Mouse (Mus musculus): ENCODE data around the gene Crls1. TPM values are rescaled to one million over a fixed set of nuclear protein-coding genes. Genes with fewer than 3 reads are reported as not detected.

Gene Crls1
- total and polyA plus RNA-seq, 2 experiments from 2014 or later = 13.3 to 26.3 TPM

DNA sequence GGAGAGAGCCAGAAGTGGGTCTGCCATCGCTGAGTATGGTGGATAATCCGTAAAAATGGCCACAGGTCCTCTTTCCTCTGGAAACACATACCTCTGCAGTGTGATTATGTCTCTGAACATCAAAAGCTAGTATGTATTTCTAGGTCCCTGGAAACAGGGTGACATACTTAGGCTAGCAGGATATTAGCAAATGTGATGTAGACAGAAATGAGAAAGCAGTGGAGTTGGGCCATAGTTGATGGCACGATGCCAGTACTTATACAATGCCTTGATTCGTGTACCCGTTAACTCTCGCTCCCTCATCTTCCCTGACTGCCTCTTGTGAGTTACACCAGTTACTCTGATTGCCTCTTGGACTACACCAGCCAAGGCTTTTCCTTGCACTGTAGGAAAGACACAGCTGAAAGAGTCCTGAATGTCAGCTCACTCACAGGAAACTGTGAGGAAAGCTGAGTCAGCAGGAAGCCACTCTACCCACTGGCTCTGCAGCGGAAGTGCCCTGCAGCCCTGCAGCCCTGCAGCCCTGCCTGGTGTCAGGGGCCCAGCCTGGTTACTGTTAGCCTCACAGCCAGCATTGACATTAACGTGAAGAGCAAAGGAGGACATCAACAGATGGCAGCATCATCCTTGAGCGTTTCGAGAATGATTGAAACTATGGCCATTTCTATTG, 27.3 kb downstream of the Crls1 start:
- no peak for DNase-seq (ENCODE audit: low spot score)
- TF ChIP-seq EP300 (IDR thresholded peaks at IDR 0.05; ENCODE audit: low read depth) = no peak
- TF ChIP-seq CTCF (IDR thresholded peaks at IDR 0.05; ENCODE audit: low read depth) = no peak
- Histone ChIP-seq H3K36me3 (replicated peaks; ENCODE audit: control insufficient read depth, insufficient read depth, low read length) (no peaks in the 10 kb centered on the region), H3K4me3 (ENCODE audit: low read depth, low read length) (no peak overlapping the region), H3K4me1 (ENCODE audit: control insufficient read depth, insufficient read depth) (no peaks in the 10 kb centered on the region), H3K27me3 (ENCODE audit: control insufficient read depth, insufficient read depth, low read length) (peaks cover 23% of the 10 kb centered on the region), H3K27ac (ENCODE audit: low read depth) (no peak overlapping the region), H3K9ac (replicated peaks; ENCODE audit: low read depth, low read length) (no peak overlapping the region), H3K4me2 (ENCODE audit: low read depth, low read length) (no peak overlapping the region), H3K9me3 (replicated peaks; ENCODE audit: control insufficient read depth, low read length) (no peaks in the 10 kb centered on the region)
- ATAC-seq (ENCODE audit: insufficient read depth, low read depth) = no peak
- WGBS = 72% methylated on average over 10 of the region's 10 CpGs

DNA sequence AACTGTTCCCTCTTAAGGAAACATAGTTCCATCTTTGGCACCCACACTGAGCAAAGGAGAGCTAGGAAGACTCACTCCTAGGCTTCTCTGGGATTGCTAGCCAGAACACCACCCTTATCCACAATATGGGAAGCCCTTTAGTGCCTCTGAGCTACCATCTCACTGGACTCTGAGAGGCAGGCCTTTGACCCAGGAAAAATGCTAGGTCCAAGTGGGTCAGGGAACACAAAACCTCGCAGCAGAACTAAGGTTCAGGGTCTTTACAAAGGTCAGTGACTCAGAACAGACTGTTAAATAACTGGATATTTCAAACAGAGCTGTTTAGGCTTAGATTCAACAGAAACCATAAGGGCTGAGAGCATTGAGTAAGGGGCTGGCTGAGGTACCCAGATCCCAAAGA, 30.5 kb downstream of the Crls1 start:
- H3K4me3 ChIP-seq (ENCODE audit: low read depth, low read length) = no peak overlapping the region
- no peak overlapping the region for H3K4me2 ChIP-seq (ENCODE audit: low read depth, low read length)
- H3K4me1 ChIP-seq (ENCODE audit: control insufficient read depth, insufficient read depth) = no peaks in the 10 kb centered on the region
- no peaks in the 10 kb centered on the region for H3K9me3 ChIP-seq (replicated peaks; ENCODE audit: control insufficient read depth, low read length)
- DNase-seq (ENCODE audit: low spot score) (no peak), ATAC-seq (ENCODE audit: insufficient read depth, low read depth) (no peak)
- H3K27me3 ChIP-seq (ENCODE audit: control insufficient read depth, insufficient read depth, low read length) = peaks cover 52% of the 10 kb centered on the region
- TF ChIP-seq EP300 (IDR thresholded peaks at IDR 0.05; ENCODE audit: low read depth) (no peak), CTCF (IDR thresholded peaks at IDR 0.05; ENCODE audit: low read depth) (no peak)
- 57% methylated on average over 1 of the region's 1 CpGs for WGBS
- H3K9ac ChIP-seq (replicated peaks; ENCODE audit: low read depth, low read length) = no peak overlapping the region
- H3K36me3 ChIP-seq (replicated peaks; ENCODE audit: control insufficient read depth, insufficient read depth, low read length) = no peaks in the 10 kb centered on the region
- no peak overlapping the region for H3K27ac ChIP-seq (ENCODE audit: low read depth)

GRCm38 (mm10) chr2:132879261-132880044, 33.0 kb downstream of the Crls1 start:
- peaks cover 52% of the 10 kb centered on the region for H3K27me3 ChIP-seq (ENCODE audit: control insufficient read depth, insufficient read depth, low read length)
- peak overlapping the region; percentile 70 for H3K4me2 ChIP-seq (ENCODE audit: low read depth, low read length)
- H3K4me3 ChIP-seq (ENCODE audit: low read depth, low read length) = peak overlapping the region; percentile 46
- no peak for TF ChIP-seq EP300 (IDR thresholded peaks at IDR 0.05; ENCODE audit: low read depth)
- TF ChIP-seq CTCF (IDR thresholded peaks at IDR 0.05; ENCODE audit: low read depth) = no peak
- no peaks in the 10 kb centered on the region for H3K9me3 ChIP-seq (replicated peaks; ENCODE audit: control insufficient read depth, low read length)
- no peaks in the 10 kb centered on the region for H3K36me3 ChIP-seq (replicated peaks; ENCODE audit: control insufficient read depth, insufficient read depth, low read length)
- DNase-seq (ENCODE audit: low spot score) (peak; percentile 13), ATAC-seq (ENCODE audit: insufficient read depth, low read depth) (peak; percentile 52)
- WGBS = under 1% methylated on average over 55 of the region's 58 CpGs
- no peak overlapping the region for H3K27ac ChIP-seq (ENCODE audit: low read depth)
- H3K4me1 ChIP-seq (ENCODE audit: control insufficient read depth, insufficient read depth) = no peaks in the 10 kb centered on the region
- H3K9ac ChIP-seq (replicated peaks; ENCODE audit: low read depth, low read length) = no peak overlapping the region

GRCm38 (mm10) chr2:132880844-132881645, 34.6 kb downstream of the Crls1 start, which contains the start of gene Lrrn4:
TSS of gene Lrrn4 (minus strand) at chr2:132880891.
- Histone ChIP-seq H3K27ac (ENCODE audit: low read depth) (no peak within 1 kb of the TSS), H3K4me3 (ENCODE audit: low read depth, low read length) (peak within 1 kb of the TSS; percentile 46), H3K36me3 (replicated peaks; ENCODE audit: control insufficient read depth, insufficient read depth, low read length) (no peaks in the 10 kb centered on the region), H3K27me3 (ENCODE audit: control insufficient read depth, insufficient read depth, low read length) (peaks cover 52% of the 10 kb centered on the region), H3K9me3 (replicated peaks; ENCODE audit: control insufficient read depth, low read length) (no peaks in the 10 kb centered on the region), H3K9ac (replicated peaks; ENCODE audit: low read depth, low read length) (no peak within 1 kb of the TSS), H3K4me1 (ENCODE audit: control insufficient read depth, insufficient read depth) (no peaks in the 10 kb centered on the region), H3K4me2 (ENCODE audit: low read depth, low read length) (peak within 1 kb of the TSS; percentile 70)
- TF ChIP-seq EP300 (IDR thresholded peaks at IDR 0.05; ENCODE audit: low read depth) = no peak
- TF ChIP-seq CTCF (IDR thresholded peaks at IDR 0.05; ENCODE audit: low read depth) = no peak
- DNase-seq (ENCODE audit: low spot score) = no peak
- WGBS = 17% methylated on average over 12 of the region's 12 CpGs
- ATAC-seq (ENCODE audit: insufficient read depth, low read depth) = no peak

DNA sequence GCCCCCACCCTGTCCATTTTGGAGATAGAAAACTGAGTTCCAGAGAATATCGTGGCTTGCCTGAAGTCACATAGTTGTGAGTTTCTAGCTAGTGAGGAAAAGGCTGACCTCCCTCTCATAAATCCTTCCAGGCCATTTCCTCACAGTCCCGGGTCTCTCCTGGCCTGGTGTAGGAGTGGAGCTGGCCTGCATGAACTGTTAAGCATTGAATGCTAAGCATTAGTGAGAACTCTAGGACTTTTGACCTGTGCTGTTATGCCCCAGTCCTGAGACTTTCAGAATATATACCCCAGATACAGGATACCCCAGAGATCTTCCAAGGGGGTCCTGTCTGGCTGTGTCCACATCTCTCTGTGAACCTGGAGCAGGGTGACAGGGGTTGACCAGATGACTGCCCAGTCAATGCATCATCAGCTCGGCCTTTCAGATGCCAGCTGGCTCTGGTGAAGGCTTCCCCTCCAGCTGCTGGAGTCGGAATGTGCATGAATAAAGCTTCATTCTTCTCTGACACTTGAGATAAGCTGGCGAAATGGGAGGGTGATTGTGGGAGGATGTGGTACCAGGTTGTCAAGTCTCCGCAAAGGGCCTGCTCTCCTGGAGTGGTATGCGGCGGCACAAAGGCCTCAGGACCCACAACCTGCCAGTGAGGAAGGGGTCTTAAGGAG, 38.0 kb downstream of the Crls1 start:
- H3K4me1 ChIP-seq (ENCODE audit: control insufficient read depth, insufficient read depth) = no peaks in the 10 kb centered on the region
- DNase-seq (ENCODE audit: low spot score) = no peak
- no peak overlapping the region for H3K9ac ChIP-seq (replicated peaks; ENCODE audit: low read depth, low read length)
- no peaks in the 10 kb centered on the region for H3K36me3 ChIP-seq (replicated peaks; ENCODE audit: control insufficient read depth, insufficient read depth, low read length)
- no peak overlapping the region for H3K27ac ChIP-seq (ENCODE audit: low read depth)
- H3K27me3 ChIP-seq (ENCODE audit: control insufficient read depth, insufficient read depth, low read length) = peaks cover 23% of the 10 kb centered on the region
- no peak for TF ChIP-seq EP300 (IDR thresholded peaks at IDR 0.05; ENCODE audit: low read depth)
- no peak for TF ChIP-seq CTCF (IDR thresholded peaks at IDR 0.05; ENCODE audit: low read depth)
- H3K9me3 ChIP-seq (replicated peaks; ENCODE audit: control insufficient read depth, low read length) = no peaks in the 10 kb centered on the region
- no peak overlapping the region for H3K4me2 ChIP-seq (ENCODE audit: low read depth, low read length)
- H3K4me3 ChIP-seq (ENCODE audit: low read depth, low read length) = no peak overlapping the region
- WGBS = 35% methylated on average over 8 of the region's 8 CpGs
- ATAC-seq (ENCODE audit: insufficient read depth, low read depth) = no peak

All from heart, postnatal 0 days (tissue).